In genomic region chr2:25741671-25742070, GRCm38 (mm10) we compare ENCODE assay signal across 21 mouse cellular contexts. TPM values are rescaled to one million over a fixed set of nuclear protein-coding genes. Genes with fewer than 3 reads are reported as not detected.
"Had no signal": no experiment of that assay in that cellular context is flagged by ENCODE, and none has a peak within 500 bp of the region (broad histone marks: within the 10 kb centered on the region; RNA-seq: fewer than 3 reads in every experiment).

No protein-coding gene starts in this region.

- ATAC-seq: midbrain, embryonic 15.5 days had no signal

- H3K4me1 ChIP-seq: limb, embryonic 13.5 days; midbrain, embryonic 15.5 days; neural tube, embryonic 12.5 days had no signal

- H3K36me3 ChIP-seq: limb, embryonic 13.5 days; midbrain, embryonic 15.5 days; neural tube, embryonic 12.5 days had no signal

- H3K9me3 ChIP-seq: limb, embryonic 13.5 days; midbrain, embryonic 15.5 days; neural tube, embryonic 12.5 days had no signal

- H3K27ac ChIP-seq: kidney, postnatal 0 days; layer of hippocampus, adult 2 months; limb, embryonic 13.5 days; liver, embryonic 14.5 days; midbrain, embryonic 15.5 days; neural tube, embryonic 12.5 days had no signal

- H3K9ac ChIP-seq: limb, embryonic 13.5 days; liver, embryonic 14.5 days; midbrain, embryonic 15.5 days; neural tube, embryonic 12.5 days had no signal

- H3K4me3 ChIP-seq: layer of hippocampus, adult 2 months; limb, embryonic 13.5 days; midbrain, embryonic 15.5 days; neural tube, embryonic 12.5 days had no signal

- H3K27me3 ChIP-seq: limb, embryonic 13.5 days; midbrain, embryonic 15.5 days; neural tube, embryonic 12.5 days had no signal

- DNase-seq: kidney, adult 9 months; kidney, postnatal 4 days; left cerebral cortex, postnatal 4 days; lung, adult 18-20 months; thymus, postnatal 36 days had no signal

RNA-seq across cellular contexts. Expression of gene Obp2b, which starts 4.9 kb away (rescaled TPM):
- total RNA-seq: layer of hippocampus, postnatal 14 days; left cerebral cortex, adult 18-20 months; left cerebral cortex, postnatal 10 days; left cerebral cortex, postnatal 4 days; liver, adult 2 months; monocyte, adult 5-6 weeks; neutrophil, adult 5-6 weeks had no signal
- polyA plus RNA-seq: kidney, postnatal 0 days; limb, embryonic 13.5 days; liver, adult 2 months; liver, embryonic 14.5 days; lung, embryonic 16.5 days; midbrain, embryonic 11.5 days; midbrain, embryonic 15.5 days; neural tube, embryonic 12.5 days; stomach, embryonic 16.5 days; thymus, postnatal 0 days had no signal

RNA-seq across cellular contexts. Expression of gene Lcn3, which starts 23.7 kb away (rescaled TPM):
- total RNA-seq: layer of hippocampus, adult 2 months; layer of hippocampus, postnatal 14 days; left cerebral cortex, adult 18-20 months; left cerebral cortex, postnatal 10 days; left cerebral cortex, postnatal 4 days; liver, adult 2 months; monocyte, adult 5-6 weeks; neutrophil, adult 5-6 weeks had no signal
- polyA plus RNA-seq: kidney, postnatal 0 days; limb, embryonic 13.5 days; liver, adult 2 months; liver, embryonic 14.5 days; lung, embryonic 16.5 days; midbrain, embryonic 11.5 days; midbrain, embryonic 15.5 days; neural tube, embryonic 12.5 days; stomach, embryonic 16.5 days had no signal

RNA-seq across cellular contexts. Expression of gene Lcn11, which starts 35.1 kb away (rescaled TPM):
- total RNA-seq: layer of hippocampus, adult 2 months; layer of hippocampus, postnatal 14 days; left cerebral cortex, adult 18-20 months; left cerebral cortex, postnatal 10 days; left cerebral cortex, postnatal 4 days; liver, adult 2 months; monocyte, adult 5-6 weeks; neutrophil, adult 5-6 weeks had no signal
- polyA plus RNA-seq: kidney, postnatal 0 days; limb, embryonic 13.5 days; liver, adult 2 months; liver, embryonic 14.5 days; lung, embryonic 16.5 days; midbrain, embryonic 11.5 days; midbrain, embryonic 15.5 days; neural tube, embryonic 12.5 days; stomach, embryonic 16.5 days had no signal

RNA-seq across cellular contexts. Expression of gene Gm13539, which starts 40.4 kb away (rescaled TPM):
- total RNA-seq: layer of hippocampus, adult 2 months; layer of hippocampus, postnatal 14 days; left cerebral cortex, adult 18-20 months; left cerebral cortex, postnatal 10 days; left cerebral cortex, postnatal 4 days; liver, adult 2 months; monocyte, adult 5-6 weeks; neutrophil, adult 5-6 weeks had no signal
- polyA plus RNA-seq: kidney, postnatal 0 days; limb, embryonic 13.5 days; liver, adult 2 months; liver, embryonic 14.5 days; lung, embryonic 16.5 days; midbrain, embryonic 11.5 days; midbrain, embryonic 15.5 days; neural tube, embryonic 12.5 days; stomach, embryonic 16.5 days had no signal
